Mouse (Mus musculus) right cerebral cortex, adult 18-20 months (tissue): Measurements from ENCODE around the gene Cfap54.

Experiments used
- DNase-seq: peaks from one replicate; pipeline ENCODE4 v3.0.0; 2022; ENCODE audit warnings: mixed read lengths

Gene Cfap54

GRCm38 (mm10) chr10:93097439-93097838 is 16.0 kb upstream of the Cfap54 start:
- DNase-seq, result no peak

GRCm38 (mm10) chr10:93095827-93096226 is 14.4 kb upstream of the Cfap54 start:
- no peak for DNase-seq

GRCm38 (mm10) chr10:93094957-93095580 is 13.7 kb upstream of the Cfap54 start:
- no peak for DNase-seq

- DNase-seq, result no peak
Measured at GRCm38 (mm10) chr10:93091928-93092327, 10.5 kb upstream of the Cfap54 start.

- no peak for DNase-seq
Measured at GRCm38 (mm10) chr10:93090241-93090640, 8.8 kb upstream of the Cfap54 start.

GRCm38 (mm10) chr10:93088396-93089048 is 7.1 kb upstream of the Cfap54 start:
- DNase-seq, result no peak

- DNase-seq, result no peak
Measured at GRCm38 (mm10) chr10:93087504-93087903, 6.1 kb upstream of the Cfap54 start.

- DNase-seq, result no peak
Measured at GRCm38 (mm10) chr10:93083963-93084340, 2.5 kb upstream of the Cfap54 start.

- DNase-seq, result peak; percentile 45
Measured at GRCm38 (mm10) chr10:93083198-93083962, 2.0 kb upstream of the Cfap54 start.

- DNase-seq, result no peak
Measured at GRCm38 (mm10) chr10:93079486-93079885, 1.9 kb downstream of the Cfap54 start.

GRCm38 (mm10) chr10:93077935-93078479 is 3.4 kb downstream of the Cfap54 start:
- DNase-seq, result no peak

GRCm38 (mm10) chr10:93076376-93076775 is 5.0 kb downstream of the Cfap54 start:
- DNase-seq, result no peak

GRCm38 (mm10) chr10:93075856-93076255 is 5.6 kb downstream of the Cfap54 start:
- DNase-seq, result no peak

GRCm38 (mm10) chr10:93072769-93073168 is 8.6 kb downstream of the Cfap54 start:
- no peak for DNase-seq

- peak; percentile 73 for DNase-seq
Measured at GRCm38 (mm10) chr10:93071753-93072152, 9.7 kb downstream of the Cfap54 start.

GRCm38 (mm10) chr10:93070121-93070898 is 11.1 kb downstream of the Cfap54 start:
- DNase-seq, result peak; percentile 72

GRCm38 (mm10) chr10:93069721-93070120 is 11.7 kb downstream of the Cfap54 start:
- DNase-seq, result no peak

GRCm38 (mm10) chr10:93069041-93069679 is 12.3 kb downstream of the Cfap54 start:
- no peak for DNase-seq

- DNase-seq, result peak; percentile 42
Measured at GRCm38 (mm10) chr10:93064973-93065372, 16.4 kb downstream of the Cfap54 start.

GRCm38 (mm10) chr10:93063576-93063975 is 17.8 kb downstream of the Cfap54 start:
- DNase-seq, result no peak

- DNase-seq, result no peak
Measured at GRCm38 (mm10) chr10:93062395-93062794, 19.0 kb downstream of the Cfap54 start.

GRCm38 (mm10) chr10:93053867-93054266 is 27.6 kb downstream of the Cfap54 start:
- DNase-seq, result no peak
